Mouse (Mus musculus): ENCODE measurements around the gene Tmem89. TPM values are rescaled to one million over a fixed set of nuclear protein-coding genes. Genes with fewer than 3 reads are reported as not detected.

Gene Tmem89
- under 1 TPM in 1 of 2 experiments, not detected in 1; 0.11 TPM for polyA plus RNA-seq (2012; fragmentation: generic; extraction: Trizol)

GRCm38 (mm10) chr9:108914491-108914890 lies at the start of gene Tmem89:
Gene Tmem89 (plus strand): TSS chr9:108914619.

GRCm38 (mm10) chr9:108936418-108937364 lies 22.3 kb downstream of the Tmem89 start, which contains the start of gene Uqcrc1:
Gene Uqcrc1 (plus strand): TSS chr9:108936633.

GRCm38 (mm10) chr9:108953081-108953636 lies 38.7 kb downstream of the Tmem89 start, which contains the start of gene Col7a1:
Gene Col7a1 (plus strand): TSS chr9:108953586.

Other genes starting within 250 kb of the Tmem89 start
- 1 to 10 TPM; 2.9 to 7.0 TPM for gene Prkar2a, start 225.3 kb upstream of the Tmem89 start, polyA plus RNA-seq (2012; fragmentation: generic; extraction: Trizol)
- gene Ip6k2, start 130.8 kb upstream of the Tmem89 start, polyA plus RNA-seq (2012; fragmentation: generic; extraction: Trizol) = 10 to 100 TPM; 11.8 to 81.0 TPM
- 1 to 10 TPM; 5.8 to 9.2 TPM for gene Nckipsd, start 106.3 kb upstream of the Tmem89 start, polyA plus RNA-seq (2012; fragmentation: generic; extraction: Trizol)
- gene Celsr3, start 88.3 kb upstream of the Tmem89 start, polyA plus RNA-seq (2012; fragmentation: generic; extraction: Trizol) = under 1 TPM; 0.01 to 0.12 TPM
- 10 to 100 TPM in 1 of 2 experiments, 1 to 10 TPM in 1; 5.7 to 14.4 TPM for gene Slc26a6, start 61.3 kb upstream of the Tmem89 start, polyA plus RNA-seq (2012; fragmentation: generic; extraction: Trizol)
- gene Uqcrc1, start 22.0 kb downstream of the Tmem89 start, polyA plus RNA-seq (2012; fragmentation: generic; extraction: Trizol) = 100 to 1,000 TPM; 254 to 482 TPM
- gene Col7a1, start 39.0 kb downstream of the Tmem89 start, polyA plus RNA-seq (2012; fragmentation: generic; extraction: Trizol) = 10 to 100 TPM in 1 of 2 experiments, 1 to 10 TPM in 1; 5.2 to 12.1 TPM
- gene Ucn2, start 71.4 kb downstream of the Tmem89 start, polyA plus RNA-seq (2012; fragmentation: generic; extraction: Trizol) = under 1 TPM; 0.21 to 0.77 TPM
- gene Pfkfb4, start 77.2 kb downstream of the Tmem89 start, polyA plus RNA-seq (2012; fragmentation: generic; extraction: Trizol) = 1 to 10 TPM; 3.8 to 7.6 TPM
- gene Shisa5, start 123.9 kb downstream of the Tmem89 start, polyA plus RNA-seq (2012; fragmentation: generic; extraction: Trizol) = 100 to 1,000 TPM; 107 to 253 TPM
- gene Trex1, start 145.1 kb downstream of the Tmem89 start, polyA plus RNA-seq (2012; fragmentation: generic; extraction: Trizol) = 10 to 100 TPM; 31.4 to 42.0 TPM
- gene Atrip, start 159.5 kb downstream of the Tmem89 start, polyA plus RNA-seq (2012; fragmentation: generic; extraction: Trizol) = 10 to 100 TPM in 1 of 2 experiments, 1 to 10 TPM in 1; 8.1 to 12.6 TPM
- 1 to 10 TPM; 4.3 to 6.9 TPM for gene Ccdc51, start 167.9 kb downstream of the Tmem89 start, polyA plus RNA-seq (2012; fragmentation: generic; extraction: Trizol)
- 100 to 1,000 TPM; 277 to 293 TPM for gene Tma7, start 168.0 kb downstream of the Tmem89 start, polyA plus RNA-seq (2012; fragmentation: generic; extraction: Trizol)
- gene Plxnb1, start 180.8 kb downstream of the Tmem89 start, polyA plus RNA-seq (2012; fragmentation: generic; extraction: Trizol) = 1 to 10 TPM in 1 of 2 experiments, under 1 TPM in 1; 0.29 to 3.3 TPM
- not detected for gene Fbxw21, start 247.4 kb downstream of the Tmem89 start, polyA plus RNA-seq (2012; fragmentation: generic; extraction: Trizol)